Mouse (Mus musculus): Measurements from ENCODE around the gene Eef1b2.

Gene Eef1b2

DNA sequence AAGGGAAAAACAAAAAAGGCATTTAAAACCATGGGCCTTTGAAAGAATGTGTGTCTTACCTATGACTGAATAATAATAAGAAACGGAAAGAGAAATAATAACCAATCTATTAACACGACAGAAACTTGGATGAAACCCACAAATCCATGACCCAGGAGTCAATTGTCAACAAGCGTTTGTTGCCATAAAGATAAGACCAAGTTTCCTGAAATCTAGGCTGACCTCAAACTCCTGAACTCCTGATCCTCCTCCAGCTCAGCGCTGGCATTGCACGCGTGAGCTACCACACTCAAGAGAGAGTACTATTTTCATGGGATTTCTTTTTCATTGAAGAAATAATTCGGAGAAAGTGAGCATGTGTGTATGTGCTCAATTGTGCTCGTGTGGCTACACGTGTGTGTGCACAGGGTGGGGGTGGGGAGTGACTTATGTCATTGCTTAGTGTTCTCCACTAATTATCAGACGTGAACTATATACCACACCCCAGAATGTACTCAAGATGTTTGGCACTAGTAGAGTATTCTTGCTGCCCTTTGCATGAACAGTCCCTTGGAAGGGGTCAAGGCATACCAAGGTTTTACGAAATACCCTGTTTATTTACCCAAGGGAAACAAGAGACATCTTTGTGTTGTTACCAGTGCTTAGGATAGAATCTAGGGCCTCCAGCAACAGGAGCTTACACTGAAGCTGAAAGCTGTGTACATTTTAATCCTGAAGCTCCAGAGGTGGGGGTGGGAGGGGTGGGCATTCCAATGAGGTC is 15.9 kb downstream of the Eef1b2 start:
- DNase-seq (ENCODE audit: low spot score) = peak; percentile 51

DNA sequence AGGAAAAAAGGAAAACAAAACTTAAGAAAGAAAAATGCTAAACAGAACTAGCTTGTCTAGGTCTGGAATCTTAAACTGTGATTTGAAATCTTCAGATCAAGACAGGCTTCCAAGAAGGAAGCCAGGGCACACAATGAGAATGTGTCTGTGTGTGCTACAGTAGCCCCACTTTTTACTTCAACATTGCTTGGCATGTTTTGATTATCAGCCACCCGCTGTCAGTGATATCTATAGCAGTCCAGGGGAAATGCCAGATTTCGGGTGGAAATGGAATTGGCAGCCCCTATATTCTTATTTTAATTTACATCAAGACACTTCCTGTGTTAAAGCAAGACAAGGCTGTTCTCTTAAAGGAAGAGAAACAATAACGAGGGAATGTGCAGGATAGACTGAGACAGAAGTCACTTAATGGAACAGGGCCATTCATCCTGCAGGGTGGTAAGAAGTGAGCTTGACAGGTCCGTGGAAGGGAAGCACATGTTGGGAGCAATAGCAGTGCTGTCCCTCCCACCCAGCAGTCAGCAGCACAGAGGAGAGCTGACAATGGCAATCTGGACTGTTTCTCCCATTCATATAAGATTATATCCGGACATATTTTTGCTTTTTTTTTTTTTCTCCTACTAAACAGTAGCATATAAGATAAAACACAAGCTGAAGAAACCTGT is 19.4 kb downstream of the Eef1b2 start:
- no peak for DNase-seq (ENCODE audit: low spot score)

GRCm38 (mm10) chr1:63199387-63199786 is 22.8 kb downstream of the Eef1b2 start:
- no peak for DNase-seq (ENCODE audit: low spot score)

DNA sequence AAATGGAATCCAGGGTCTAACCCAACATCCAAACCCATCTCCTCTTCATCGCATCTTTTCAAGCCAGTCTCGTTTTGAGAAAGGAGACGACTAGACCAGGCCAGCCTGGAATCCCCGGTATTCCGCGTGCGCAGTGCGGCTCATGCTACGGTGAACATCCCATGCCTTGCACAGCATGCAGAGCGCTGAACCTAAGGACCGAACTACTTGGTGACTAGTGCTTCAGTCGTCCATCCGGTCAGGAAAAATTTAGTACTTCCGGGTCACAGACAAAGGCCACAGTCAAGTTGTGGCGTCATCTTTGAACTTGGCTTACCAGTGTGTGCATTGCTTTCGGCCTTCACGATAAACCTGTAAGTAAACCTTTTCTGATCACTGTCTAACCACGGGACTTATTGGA is 23.7 kb downstream of the Eef1b2 start:
- no peak for DNase-seq (ENCODE audit: low spot score)

- no peak for DNase-seq (ENCODE audit: low spot score)
Measured at GRCm38 (mm10) chr1:63201672-63202071, 25.0 kb downstream of the Eef1b2 start.

GRCm38 (mm10) chr1:63203471-63203870 is 26.8 kb downstream of the Eef1b2 start:
- DNase-seq (ENCODE audit: low spot score) = no peak

DNA sequence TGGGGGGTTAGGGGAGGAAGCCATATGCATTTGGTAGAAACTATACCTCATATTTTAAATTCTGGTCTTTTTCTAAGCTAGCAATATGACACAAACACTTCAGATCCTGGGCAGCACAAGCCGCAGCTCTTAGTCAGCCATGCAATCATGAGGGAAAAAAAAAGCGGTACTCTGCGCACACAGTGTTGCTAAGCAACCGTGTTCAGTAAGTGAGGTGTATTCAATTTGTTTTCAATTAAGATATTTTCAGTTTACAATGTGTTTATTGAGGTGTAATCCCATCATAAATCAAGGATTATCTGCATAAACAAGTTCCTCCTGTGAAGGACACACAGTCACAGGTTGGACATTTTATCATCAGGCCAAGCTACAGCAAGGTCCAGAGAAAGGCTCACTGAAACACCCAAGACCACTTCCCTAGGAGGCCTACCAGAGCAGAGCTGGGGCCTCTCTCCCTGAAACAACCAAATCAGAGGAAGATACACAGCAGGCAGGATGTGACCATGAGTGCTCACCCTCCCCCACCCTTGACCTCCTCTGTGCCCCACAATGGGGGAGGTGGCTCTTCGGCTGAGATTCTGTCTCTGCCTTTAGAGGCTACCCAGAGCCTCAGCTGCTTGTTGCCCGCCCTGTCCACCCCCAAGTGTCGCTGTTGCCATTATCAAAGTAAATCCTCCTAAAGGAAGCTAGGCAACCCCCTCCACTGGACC is 27.5 kb downstream of the Eef1b2 start:
- DNase-seq (ENCODE audit: low spot score) = no peak

DNA sequence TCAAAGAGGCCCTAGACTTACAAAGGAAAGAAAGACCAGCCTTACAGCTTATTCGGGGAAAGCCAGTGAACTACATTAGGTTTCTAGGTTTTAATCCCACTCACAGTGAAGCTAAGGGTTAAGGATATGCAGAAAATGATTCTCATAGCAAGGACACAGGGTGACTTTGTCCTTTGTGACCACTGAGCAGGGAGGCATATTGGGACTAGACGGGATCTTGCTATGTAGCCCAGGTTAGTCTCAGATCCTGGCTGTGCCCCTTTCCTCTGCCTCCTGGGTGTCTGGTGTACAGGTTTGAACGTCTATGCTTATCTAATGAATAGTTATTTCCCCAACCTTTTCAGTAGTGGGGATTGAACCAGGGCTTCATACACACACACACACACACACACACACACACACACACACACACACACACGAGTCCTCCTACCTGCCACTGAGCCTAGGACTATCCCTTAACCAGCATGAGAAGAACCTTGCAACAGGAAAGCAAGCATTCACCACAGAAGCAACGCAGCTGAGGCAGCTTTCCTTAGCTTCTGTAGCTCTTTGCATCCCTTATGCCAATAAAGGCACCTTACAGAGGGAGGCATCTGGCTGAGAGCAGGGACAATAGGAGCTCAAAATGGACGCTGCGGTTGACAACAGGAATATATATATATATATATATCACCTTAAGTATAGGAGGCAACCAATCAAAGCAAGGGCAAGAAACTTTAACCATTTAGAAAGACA is 28.2 kb downstream of the Eef1b2 start:
- DNase-seq (ENCODE audit: low spot score) = no peak

GRCm38 (mm10) chr1:63207607-63208006 is 31.0 kb downstream of the Eef1b2 start:
- DNase-seq (ENCODE audit: low spot score) = no peak

GRCm38 (mm10) chr1:63209861-63210529 is 33.4 kb downstream of the Eef1b2 start:
- DNase-seq (ENCODE audit: low spot score) = no peak

- DNase-seq (ENCODE audit: low spot score) = no peak
Measured at GRCm38 (mm10) chr1:63213478-63214270, 37.0 kb downstream of the Eef1b2 start.

DNA sequence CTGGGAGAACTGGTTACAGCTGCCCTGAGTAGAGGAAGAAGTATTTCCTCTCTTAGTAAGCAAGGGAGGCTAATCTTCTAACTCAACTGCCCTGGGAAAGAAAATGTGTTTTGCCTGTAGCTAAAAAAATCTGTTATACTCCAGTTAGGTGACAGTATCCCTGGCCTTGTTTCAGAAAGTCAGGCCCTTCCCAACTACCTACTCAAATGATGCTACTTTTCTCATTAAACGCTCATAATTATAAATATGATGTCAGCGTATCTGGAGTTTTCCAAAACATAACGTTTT is 37.6 kb downstream of the Eef1b2 start, which contains the start of gene Gpr1:
Gene Gpr1 (minus strand): TSS at position 273 of the 288 bp plus-strand sequence.
- no peak for DNase-seq (ENCODE audit: low spot score)

DNA sequence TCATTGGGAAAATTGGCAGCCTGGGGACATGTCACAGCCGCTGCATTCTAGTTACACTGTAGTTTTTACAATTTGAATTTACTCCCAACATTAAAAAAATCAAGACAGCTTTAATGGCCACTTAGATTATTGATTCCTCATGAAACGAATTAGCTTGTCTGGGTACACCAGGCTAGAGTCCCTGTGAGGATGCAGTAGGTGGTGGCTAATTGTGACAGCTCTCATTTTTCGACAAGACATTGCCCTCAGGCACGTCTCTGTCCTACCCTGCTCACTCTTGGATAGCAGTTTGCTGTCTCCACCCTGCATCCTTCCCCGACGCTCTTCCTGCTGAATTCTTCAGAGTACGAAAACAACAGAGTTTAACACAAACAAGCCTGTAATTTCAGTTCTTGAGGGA is 38.0 kb downstream of the Eef1b2 start:
- DNase-seq (ENCODE audit: low spot score) = no peak

DNA sequence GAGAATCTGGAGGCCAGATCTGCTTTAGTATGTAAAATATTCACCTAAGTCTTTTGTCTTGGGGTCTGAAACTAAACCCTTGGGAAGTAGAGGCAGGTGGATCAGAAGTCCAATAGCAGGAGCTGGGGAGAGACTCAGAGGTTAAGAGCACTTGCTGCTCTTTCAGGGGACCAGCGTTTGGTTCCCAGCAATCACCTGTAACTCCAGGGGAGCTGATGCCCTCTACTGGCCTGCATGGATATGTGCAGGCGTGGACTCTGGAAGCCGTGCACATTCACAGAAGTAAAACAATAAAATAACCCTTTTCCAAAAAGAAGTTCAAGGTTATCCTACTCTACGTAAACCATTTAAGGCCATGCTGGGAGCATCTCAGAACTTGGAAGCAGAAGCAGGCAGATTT is 42.7 kb downstream of the Eef1b2 start:
- no peak for DNase-seq (ENCODE audit: low spot score)

DNA sequence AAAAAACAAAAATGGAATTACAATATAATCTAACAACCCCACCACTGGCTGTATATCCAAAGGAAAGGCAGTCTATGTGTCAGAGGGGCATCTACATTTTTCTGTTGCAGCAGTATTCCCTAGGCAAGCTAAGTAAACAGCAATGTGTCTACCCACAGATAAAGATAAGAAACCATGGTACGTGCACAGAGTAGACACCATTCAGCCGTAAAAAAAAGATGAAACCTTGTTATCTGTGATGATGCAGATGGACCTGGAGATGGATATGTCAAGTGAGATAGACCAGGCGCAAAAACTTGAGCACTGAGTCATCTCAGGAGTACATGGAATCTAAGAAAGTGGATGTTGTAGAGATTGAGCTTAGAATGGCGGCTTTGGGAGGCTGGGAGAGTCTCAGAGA is 48.4 kb downstream of the Eef1b2 start:
- no peak for DNase-seq (ENCODE audit: low spot score)

DNA sequence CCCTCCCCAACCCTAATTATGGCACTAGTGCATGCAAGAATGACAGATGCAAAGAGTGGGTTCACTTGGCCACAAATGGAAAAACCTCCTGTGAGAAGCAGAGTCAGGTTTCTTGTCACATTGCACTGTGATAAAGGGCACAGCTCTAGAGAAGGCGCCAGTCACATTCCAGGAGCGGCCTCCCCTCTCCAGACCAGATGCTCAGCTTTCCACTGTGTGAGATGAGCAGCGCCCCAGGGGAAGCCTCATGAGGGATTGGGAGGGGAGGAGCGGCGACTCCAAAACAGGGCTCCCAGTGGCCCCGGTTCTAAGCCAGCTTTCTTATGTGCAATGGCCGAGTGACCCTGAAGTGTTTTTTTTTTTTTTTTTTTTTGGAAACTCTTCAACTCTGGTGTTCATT is 49.3 kb downstream of the Eef1b2 start:
- DNase-seq (ENCODE audit: low spot score) = no peak

DNA sequence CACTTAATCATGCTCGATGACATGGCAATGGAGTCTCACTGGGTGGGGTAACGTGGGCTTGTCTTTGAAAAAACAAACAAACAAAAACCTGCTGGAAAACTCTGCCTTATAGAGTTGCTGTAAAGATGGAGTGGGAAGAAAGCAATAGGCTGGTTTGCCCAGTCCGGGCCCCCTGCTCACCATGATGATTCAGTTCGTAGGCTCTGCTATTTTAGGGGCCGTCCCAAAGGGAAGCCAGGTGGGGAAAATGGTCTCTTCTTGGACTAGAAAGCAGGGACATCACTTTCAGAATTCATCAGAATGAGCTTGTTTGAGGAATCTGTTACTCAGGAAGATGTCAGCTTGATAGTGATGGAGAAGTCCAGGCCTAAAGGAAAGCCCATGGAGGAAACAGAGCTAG is 50.6 kb downstream of the Eef1b2 start:
- no peak for DNase-seq (ENCODE audit: low spot score)

All from adipocyte (in vitro differentiated cells).